Mouse (Mus musculus) liver, postnatal 0 days (tissue): ENCODE data around the gene Slc25a12.

Experiments
- CTCF ChIP-seq: sonication (generic); IDR thresholded peaks from 2 replicates; pipeline ENCODE4 v1.5.1; 2016; ENCODE audit warnings: antibody characterized with exemption, low read depth
- EP300 ChIP-seq: IDR thresholded peaks from 2 replicates; pipeline ENCODE4 v1.6.1; 2016; ENCODE audit warnings: antibody characterized with exemption, low read depth, mild to moderate bottlenecking

- TF ChIP-seq EP300 (no peak), CTCF (peak; percentile 55)
Measured at GRCm38 (mm10) chr2:71227398-71227797, 140.2 kb downstream of the Slc25a12 start.
